15 mouse cellular contexts compared by ENCODE assay signal in the genomic region with DNA sequence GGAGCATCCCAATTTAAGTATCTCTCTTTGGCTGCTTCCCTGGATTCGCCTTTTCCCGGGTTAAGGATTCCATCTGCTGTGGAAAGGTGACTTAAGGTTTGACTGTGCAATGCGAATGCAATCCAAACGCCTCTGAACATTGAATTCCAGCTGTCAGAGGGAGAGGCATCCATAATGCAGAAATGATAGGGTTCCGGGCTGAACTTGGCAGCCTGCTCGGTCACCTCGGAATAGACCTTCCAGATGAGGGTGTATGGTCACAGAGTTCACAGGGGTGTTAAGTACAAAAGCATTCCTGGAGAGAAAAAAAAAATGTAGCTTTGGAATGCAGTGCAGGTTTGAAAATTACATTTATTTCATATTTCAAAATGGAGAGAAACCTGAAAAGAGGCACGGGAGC.
"Had no signal": no experiment of that assay in that cellular context is flagged by ENCODE, and none has a peak within 500 bp of the region (broad histone marks: within the 10 kb centered on the region; RNA-seq: fewer than 3 reads in every experiment).

No protein-coding gene starts in this region.

- H3K9me3 ChIP-seq: neural tube, embryonic 13.5 days; neural tube, embryonic 15.5 days; stomach, embryonic 15.5 days had no signal

- H3K9ac ChIP-seq: neural tube, embryonic 13.5 days; neural tube, embryonic 15.5 days; stomach, embryonic 15.5 days had no signal

- H3K4me2 ChIP-seq: neural tube, embryonic 13.5 days; neural tube, embryonic 15.5 days; stomach, embryonic 15.5 days had no signal

- H3K4me3 ChIP-seq: neural tube, embryonic 13.5 days; neural tube, embryonic 15.5 days; stomach, embryonic 15.5 days had no signal

- H3K36me3 ChIP-seq: neural tube, embryonic 13.5 days; neural tube, embryonic 15.5 days; stomach, embryonic 15.5 days had no signal

- DNase-seq: right cerebral cortex, adult 18-20 months; right cerebral cortex, postnatal 14 days; right cerebral cortex, postnatal 25 days; right cerebral cortex, postnatal 4 days; spleen, adult 18-20 months; thymus, adult 18-20 months; thymus, adult 2 months; thymus, postnatal 14 days; thymus, postnatal 25 days; thymus, postnatal 36 days; thymus, postnatal 4 days had no signal

- H3K27me3 ChIP-seq: neural tube, embryonic 13.5 days; neural tube, embryonic 15.5 days; stomach, embryonic 15.5 days had no signal

- H3K4me1 ChIP-seq: stomach, embryonic 15.5 days had no signal

- H3K27ac ChIP-seq: neural tube, embryonic 13.5 days; neural tube, embryonic 15.5 days; stomach, embryonic 15.5 days; stomach, postnatal 0 days had no signal
